Mouse (Mus musculus) heart, adult 2 months (tissue): ENCODE measurements around the gene Fbxl22.

ENCODE experiments used
- CTCF ChIP-seq: fragments of 200-600 bp; IDR thresholded peaks from 2 replicates; pipeline ENCODE4 v1.8.1; 2022; ENCODE audit warnings: antibody characterized with exemption, mild to moderate bottlenecking, moderate library complexity
- EP300 ChIP-seq: fragments of 200-500 bp; IDR thresholded peaks from 2 replicates; pipeline ENCODE4 v1.6.1; 2011; ENCODE audit warnings: low read depth, low read length, control low read depth; ENCODE audit not compliant: insufficient read depth
- POLR2A ChIP-seq: fragments of 200-500 bp; IDR thresholded peaks from 2 replicates; pipeline ENCODE4 v1.6.1; 2011; ENCODE audit warnings: mild to moderate bottlenecking, low read depth, low read length, control low read depth; ENCODE audit not compliant: insufficient read depth

- TF ChIP-seq CTCF = no peak
- TF ChIP-seq POLR2A = no peak
- TF ChIP-seq EP300 = no peak
Observed at GRCm38 (mm10) chr9:66477785-66478184, 36.6 kb downstream of the Fbxl22 start.
